Mouse (Mus musculus) myocyte (in vitro differentiated cells): Measurements from ENCODE around the gene Rptor.

Experiments
- CEBPB ChIP-seq: IDR thresholded peaks from 2 replicates; pipeline ENCODE4 v1.6.1; 2011; ENCODE audit warnings: mild to moderate bottlenecking, moderate library complexity; ENCODE audit not compliant: poor library complexity, insufficient read depth, severe bottlenecking
- MAX ChIP-seq: IDR thresholded peaks from one replicate; pipeline ENCODE4 v1.6.1; 2011; ENCODE audit warnings: low read depth, mild to moderate bottlenecking, control low read depth
- POLR2A ChIP-seq: IDR thresholded peaks from one replicate; pipeline ENCODE4 v1.6.1; 2011; ENCODE audit warnings: low read depth, mild to moderate bottlenecking, control low read depth, moderate library complexity; ENCODE audit not compliant: insufficient read length
- POLR2AphosphoS2 ChIP-seq: IDR thresholded peaks from one replicate; pipeline ENCODE4 v1.6.1; 2011; ENCODE audit warnings: low read depth, control low read depth; ENCODE audit not compliant: insufficient read length
- REST ChIP-seq: IDR thresholded peaks from one replicate; pipeline ENCODE4 v1.6.1; 2011; ENCODE audit warnings: mild to moderate bottlenecking, control low read depth, moderate library complexity; ENCODE audit not compliant: insufficient read depth, insufficient read length
- TCF12 ChIP-seq: IDR thresholded peaks from one replicate; pipeline ENCODE4 v1.6.1; 2011; ENCODE audit warnings: mild to moderate bottlenecking, control low read depth; ENCODE audit not compliant: poor library complexity, insufficient read depth, severe bottlenecking
- TCF3 ChIP-seq: IDR thresholded peaks from one replicate; pipeline ENCODE4 v1.6.1; 2011; ENCODE audit warnings: low read depth, control low read depth; ENCODE audit not compliant: insufficient read length

- no peak for TF ChIP-seq POLR2A
- TF ChIP-seq MAX = no peak
- TF ChIP-seq CEBPB = no peak
- TF ChIP-seq TCF12 = no peak
- no peak for TF ChIP-seq TCF3
- no peak for TF ChIP-seq POLR2AphosphoS2
- no peak for TF ChIP-seq REST
These were observed 129.7 kb downstream of the Rptor start for GRCm38 (mm10) chr11:119732362-119732761.
